Mouse (Mus musculus): ENCODE results near the gene Vcam1.

DNA sequence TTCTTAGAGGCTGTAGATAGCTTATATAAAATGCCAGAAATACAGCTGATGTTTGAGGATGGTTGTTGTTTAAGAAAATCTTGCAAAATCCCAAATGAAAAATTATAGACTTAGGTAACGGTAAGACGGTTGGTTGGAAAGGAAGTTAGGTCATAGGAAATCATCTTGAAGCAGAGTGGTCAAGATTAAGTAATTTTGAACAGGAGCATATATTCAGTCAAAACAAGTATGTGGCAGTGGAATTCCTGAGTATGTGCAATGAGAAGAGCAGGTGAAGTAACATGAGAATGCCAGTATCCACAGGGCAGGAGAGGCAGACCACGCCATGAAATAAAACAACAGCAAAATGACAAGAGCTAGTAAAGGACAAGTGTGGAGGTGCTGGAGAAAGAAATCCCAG, 5.7 kb downstream of the Vcam1 start:
- TF ChIP-seq CTCF (IDR thresholded peaks at IDR 0.05; ENCODE audit: low read depth), result no peak
- no peak for TF ChIP-seq EP300 (IDR thresholded peaks at IDR 0.05; ENCODE audit: low read depth)
